Mouse (Mus musculus): ENCODE measurements around the gene Sap30l. TPM values are rescaled to one million over a fixed set of nuclear protein-coding genes. Genes with fewer than 3 reads are reported as not detected.
A peak's percentile ranks its signal among the peaks of the same experiment; 100 is the strongest.
"Not testable (repeated sequence)": the region's sequence is repeated elsewhere in the genome, so short reads cannot be mapped to it uniquely, and the experiment has no call there.

Sap30l gene
- total RNA-seq, 2 experiments from 2014 or later, result 17.1 to 25.0 TPM

DNA sequence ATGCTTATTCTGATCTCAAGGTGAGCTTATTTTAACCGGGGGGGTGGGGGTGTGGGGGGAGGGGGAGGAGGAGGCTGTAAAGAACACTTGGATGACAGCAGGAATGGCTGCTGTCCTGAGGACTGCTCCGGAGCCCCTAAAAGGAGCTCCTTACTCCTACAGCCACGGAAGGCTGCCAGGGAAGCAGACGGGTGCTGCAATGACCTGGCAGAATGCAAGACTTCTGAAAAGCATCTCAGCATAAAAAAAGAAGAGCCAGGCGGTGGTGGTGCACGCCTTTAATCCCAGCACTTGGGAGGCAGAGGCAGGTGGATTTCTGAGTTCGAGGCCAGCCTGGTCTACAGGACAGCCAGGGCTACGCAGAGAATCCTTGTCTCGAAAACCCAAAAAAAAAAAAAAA lies 3.6 kb upstream of the Sap30l start:
- no peak for ATAC-seq (ENCODE audit: poor library complexity, severe bottlenecking)

DNA sequence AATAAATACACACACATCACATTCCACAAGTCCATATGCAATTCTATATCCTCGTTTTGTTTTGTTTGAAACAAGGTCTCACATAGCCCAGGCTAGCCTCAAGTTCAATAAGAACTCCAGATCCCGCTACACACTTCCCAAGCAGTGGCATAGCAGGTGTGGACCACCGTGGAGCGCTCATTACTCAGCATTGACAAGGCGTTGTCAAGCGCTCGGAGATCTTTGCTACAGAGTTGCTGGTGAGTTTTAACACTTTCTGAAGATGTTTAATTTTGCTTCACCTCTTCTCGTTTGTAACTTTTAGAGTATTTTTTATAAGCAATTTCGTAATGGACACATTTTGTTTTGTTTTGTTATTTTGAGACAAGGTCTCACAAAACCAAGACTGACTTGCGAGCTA lies 2.0 kb upstream of the Sap30l start:
- ATAC-seq (ENCODE audit: poor library complexity, severe bottlenecking), result no peak

GRCm38 (mm10) chr11:57800266-57800951 lies 1.0 kb upstream of the Sap30l start:
- ATAC-seq (ENCODE audit: poor library complexity, severe bottlenecking), result peak; percentile 22

- ATAC-seq (ENCODE audit: poor library complexity, severe bottlenecking), result no peak; the same call in 1 of the 2 replicates
These were observed 501 bp downstream of the Sap30l start for GRCm38 (mm10) chr11:57801766-57802510.

- no peak for ATAC-seq (ENCODE audit: poor library complexity, severe bottlenecking)
These were observed 1.1 kb downstream of the Sap30l start for GRCm38 (mm10) chr11:57802511-57802870.

DNA sequence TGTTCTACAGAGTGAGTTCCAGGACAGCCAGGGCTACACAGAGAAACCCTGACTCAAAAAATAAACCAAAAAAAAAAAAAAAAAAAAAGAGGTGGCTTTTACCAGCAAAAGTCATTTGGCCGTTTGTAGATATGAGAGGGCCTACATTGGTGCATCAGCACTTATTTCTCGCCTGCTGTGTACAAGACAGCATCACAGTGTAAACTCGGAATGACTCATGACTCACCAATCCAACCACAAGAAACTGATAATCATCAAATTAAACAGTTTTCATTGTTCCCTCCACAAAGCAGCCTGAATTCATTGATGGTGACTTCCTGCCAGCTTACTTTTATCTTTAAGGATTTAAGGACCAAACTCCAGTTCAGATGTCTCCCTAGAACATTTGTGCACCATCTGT lies 3.6 kb downstream of the Sap30l start:
- no peak for ATAC-seq (ENCODE audit: poor library complexity, severe bottlenecking)

- ATAC-seq (ENCODE audit: poor library complexity, severe bottlenecking), result no peak
These were observed 7.7 kb downstream of the Sap30l start for GRCm38 (mm10) chr11:57809017-57809731.

GRCm38 (mm10) chr11:57809732-57810098 lies 8.3 kb downstream of the Sap30l start:
- ATAC-seq (ENCODE audit: poor library complexity, severe bottlenecking), result no peak

- no peak for ATAC-seq (ENCODE audit: poor library complexity, severe bottlenecking)
These were observed 9.6 kb downstream of the Sap30l start for GRCm38 (mm10) chr11:57811006-57811405.

- no peak for ATAC-seq (ENCODE audit: poor library complexity, severe bottlenecking)
These were observed 10.8 kb downstream of the Sap30l start for GRCm38 (mm10) chr11:57812212-57812611.

GRCm38 (mm10) chr11:57813641-57814040 lies 12.2 kb downstream of the Sap30l start:
- no peak for ATAC-seq (ENCODE audit: poor library complexity, severe bottlenecking)

GRCm38 (mm10) chr11:57818189-57818588 lies 16.8 kb downstream of the Sap30l start:
- no peak for ATAC-seq (ENCODE audit: poor library complexity, severe bottlenecking)

DNA sequence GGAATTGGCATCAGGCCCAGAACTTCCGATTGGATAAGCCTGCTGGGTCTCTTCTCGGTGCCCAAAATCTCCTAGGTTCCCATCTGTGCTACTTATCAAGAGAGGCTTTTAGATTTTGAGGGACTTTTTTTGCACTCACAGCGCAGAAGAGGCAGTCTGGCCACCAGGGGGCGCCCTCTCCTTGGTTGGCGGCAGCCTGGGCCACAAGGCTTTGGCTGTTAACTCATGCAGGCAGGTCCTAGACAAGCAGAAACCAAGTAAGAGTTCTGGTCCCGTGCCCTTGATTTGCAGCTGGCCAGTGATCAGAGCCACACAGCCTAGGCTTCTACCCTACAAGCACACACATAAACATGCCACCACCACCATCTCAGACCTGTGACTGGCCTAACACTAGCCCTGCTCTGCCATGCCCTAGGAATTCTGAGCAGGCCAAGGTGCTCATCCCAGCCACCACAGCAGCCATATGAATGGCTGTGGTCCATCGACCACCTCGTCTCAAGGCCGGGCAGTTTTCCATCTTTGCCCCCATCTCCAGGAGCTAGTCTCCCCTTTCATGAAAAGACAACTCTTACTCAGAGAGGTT lies 18.7 kb downstream of the Sap30l start:
- ATAC-seq (ENCODE audit: poor library complexity, severe bottlenecking), result peak; percentile 77

GRCm38 (mm10) chr11:57823159-57823558 lies 21.7 kb downstream of the Sap30l start:
- not testable (repeated sequence) for ATAC-seq (ENCODE audit: poor library complexity, severe bottlenecking)

DNA sequence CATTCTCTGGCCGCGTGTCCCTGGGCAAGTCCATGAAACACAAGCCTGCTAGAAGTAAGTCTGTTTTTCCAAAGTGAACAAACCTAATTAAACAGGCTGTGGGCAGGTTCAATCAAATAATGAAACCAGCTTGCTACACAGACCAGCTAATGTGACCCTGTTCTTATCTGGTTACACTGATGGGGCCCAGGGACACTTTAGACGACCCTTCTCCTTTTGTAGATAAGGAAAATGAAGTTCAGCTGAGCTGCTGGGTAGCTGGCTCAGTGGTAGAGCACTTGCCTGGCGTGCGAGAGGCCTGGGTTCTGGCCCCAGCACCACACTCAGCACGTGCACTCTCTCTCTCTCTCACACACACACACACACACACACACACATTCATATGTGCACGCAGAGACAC lies 22.3 kb downstream of the Sap30l start:
- ATAC-seq (ENCODE audit: poor library complexity, severe bottlenecking), result no peak

- ATAC-seq (ENCODE audit: poor library complexity, severe bottlenecking), result not testable (repeated sequence)
These were observed 23.8 kb downstream of the Sap30l start for GRCm38 (mm10) chr11:57825234-57825633.

DNA sequence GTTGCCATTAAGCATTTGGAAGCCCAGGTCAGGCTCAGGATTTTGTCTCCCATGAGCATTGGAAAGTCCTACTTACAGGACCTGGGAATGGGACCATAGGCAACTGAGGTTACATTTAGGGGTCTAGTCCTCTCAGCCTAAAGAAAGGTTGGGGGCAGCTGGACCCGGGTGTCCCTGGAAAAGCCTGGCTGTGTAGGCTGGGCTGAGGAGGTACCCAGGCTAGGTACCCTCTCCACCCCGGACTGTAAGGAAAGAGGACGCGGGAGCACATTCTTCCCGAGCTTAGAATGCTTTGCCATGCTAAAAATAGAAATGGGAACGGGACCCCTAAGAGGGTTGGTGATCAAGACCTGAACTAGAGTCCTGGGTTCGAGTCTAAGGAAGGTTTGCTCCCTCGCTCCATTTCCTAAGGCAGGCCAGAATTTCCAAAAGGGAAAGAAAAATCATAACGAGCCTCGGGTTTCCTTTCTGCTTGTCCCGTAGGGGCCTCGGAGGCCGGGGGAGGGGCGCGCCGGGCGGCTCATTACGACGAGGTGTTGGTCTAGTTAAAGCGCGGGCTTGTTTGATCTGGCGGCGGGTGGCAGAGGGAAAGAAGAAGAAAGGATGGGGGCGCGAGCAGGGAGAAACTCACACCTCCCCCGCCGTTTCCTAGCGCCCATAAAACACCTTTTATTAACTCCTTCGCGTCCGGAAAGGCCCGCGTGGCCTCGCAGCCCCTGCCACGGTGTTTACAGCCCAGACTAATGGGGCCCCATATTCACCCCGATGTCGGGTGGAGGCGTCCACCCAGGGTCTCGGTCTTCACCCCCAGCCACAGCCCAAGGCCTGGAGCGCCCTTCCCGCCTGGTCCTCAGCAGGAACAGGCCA lies 25.8 kb downstream of the Sap30l start:
- ATAC-seq (ENCODE audit: poor library complexity, severe bottlenecking), result no peak

DNA sequence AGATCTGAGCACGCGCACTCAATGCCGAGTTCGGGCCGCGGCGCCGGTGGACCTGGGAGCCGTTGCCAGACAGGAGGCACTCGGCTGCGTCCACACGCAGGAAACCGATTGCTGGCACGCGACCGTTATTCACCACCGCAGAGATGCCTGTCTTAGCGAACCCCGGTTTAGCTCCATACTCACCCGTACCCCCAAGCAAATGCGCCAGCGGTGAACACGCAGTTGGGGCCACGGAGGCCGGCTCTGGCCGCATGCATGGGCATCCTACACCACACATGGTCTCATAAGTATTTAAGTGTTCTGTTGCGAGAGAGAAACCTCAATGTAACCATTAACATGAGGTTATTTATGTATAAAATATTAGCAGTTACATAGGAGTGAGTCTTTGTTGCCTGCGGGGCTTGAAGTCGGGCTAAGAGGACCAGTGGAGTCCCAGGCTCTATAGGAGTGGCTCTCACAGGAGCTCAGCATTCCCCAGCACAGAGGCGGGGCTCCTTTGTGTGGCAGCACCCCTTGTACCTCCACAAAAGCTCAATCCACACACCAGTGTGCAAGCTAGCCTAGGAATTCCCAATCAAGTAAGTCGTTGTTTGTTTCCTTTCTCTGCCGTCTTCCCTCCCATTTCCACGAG lies 26.6 kb downstream of the Sap30l start:
- no peak for ATAC-seq (ENCODE audit: poor library complexity, severe bottlenecking)

- no peak for ATAC-seq (ENCODE audit: poor library complexity, severe bottlenecking)
These were observed 27.8 kb downstream of the Sap30l start for GRCm38 (mm10) chr11:57828955-57829870.
